Comparison of ENCODE assay signal across 26 mouse cellular contexts in genomic region chr2:145326544-145326943, GRCm38 (mm10).
"Had no signal": no experiment of that assay in that cellular context is flagged by ENCODE, and none has a peak within 500 bp of the region (broad histone marks: within the 10 kb centered on the region; RNA-seq: fewer than 3 reads in every experiment).

No protein-coding gene starts in this region.

- ATAC-seq: inflammation-experienced regulatory T-cells, adult 6 months; intestine, embryonic 15.5 days; intestine, postnatal 0 days had no signal

- H3K27ac ChIP-seq: gastrocnemius, adult 2 months; heart, adult 2 months; heart, embryonic 13.5 days; heart, embryonic 15.5 days; hindbrain, embryonic 10.5 days; hindbrain, embryonic 13.5 days; hindbrain, embryonic 15.5 days; intestine, embryonic 15.5 days; layer of hippocampus, adult 2 months; left cerebral cortex, adult 2 months; limb, embryonic 10.5 days; limb, embryonic 12.5 days; liver, embryonic 13.5 days; liver, embryonic 15.5 days had no signal

- H3K36me3 ChIP-seq: heart, embryonic 13.5 days; heart, embryonic 15.5 days; hindbrain, embryonic 10.5 days; hindbrain, embryonic 13.5 days; hindbrain, embryonic 15.5 days; intestine, embryonic 15.5 days; limb, embryonic 10.5 days; limb, embryonic 12.5 days; liver, embryonic 13.5 days; liver, embryonic 15.5 days had no signal

- H3K4me2 ChIP-seq: heart, embryonic 11.5 days; heart, embryonic 13.5 days; heart, embryonic 15.5 days; hindbrain, embryonic 13.5 days; hindbrain, embryonic 15.5 days; intestine, embryonic 15.5 days; limb, embryonic 12.5 days; liver, embryonic 11.5 days; liver, embryonic 13.5 days; liver, embryonic 15.5 days had no signal

- H3K9ac ChIP-seq: heart, embryonic 13.5 days; heart, embryonic 15.5 days; hindbrain, embryonic 13.5 days; hindbrain, embryonic 15.5 days; intestine, embryonic 15.5 days; limb, embryonic 12.5 days; liver, embryonic 13.5 days; liver, embryonic 15.5 days had no signal

- H3K4me3 ChIP-seq: gastrocnemius, adult 2 months; heart, adult 2 months; heart, embryonic 13.5 days; heart, embryonic 15.5 days; hindbrain, embryonic 10.5 days; hindbrain, embryonic 13.5 days; hindbrain, embryonic 15.5 days; intestine, embryonic 15.5 days; layer of hippocampus, adult 2 months; left cerebral cortex, adult 2 months; limb, embryonic 10.5 days; limb, embryonic 12.5 days; liver, embryonic 13.5 days; liver, embryonic 15.5 days had no signal

- DNase-seq: gastrocnemius, adult 2 months; gastrocnemius, postnatal 10 days; gastrocnemius, postnatal 25 days; heart, adult 2 months; heart, postnatal 14 days; heart, postnatal 4 days; kidney, adult 18-20 months; kidney, adult 9 months; kidney, postnatal 36 days; liver; liver, embryonic 13.5 days had no signal

- H3K27me3 ChIP-seq: heart, embryonic 13.5 days; heart, embryonic 15.5 days; hindbrain, embryonic 13.5 days; hindbrain, embryonic 15.5 days; intestine, embryonic 15.5 days; limb, embryonic 12.5 days; liver, embryonic 13.5 days; liver, embryonic 15.5 days had no signal

- H3K4me1 ChIP-seq: hindbrain, embryonic 10.5 days; hindbrain, embryonic 13.5 days; hindbrain, embryonic 15.5 days; intestine, embryonic 15.5 days; limb, embryonic 10.5 days; limb, embryonic 12.5 days; liver, embryonic 13.5 days; liver, embryonic 15.5 days had no signal

- H3K9me3 ChIP-seq: heart, embryonic 13.5 days; heart, embryonic 15.5 days; hindbrain, embryonic 10.5 days; hindbrain, embryonic 13.5 days; hindbrain, embryonic 15.5 days; intestine, embryonic 15.5 days; limb, embryonic 10.5 days; limb, embryonic 12.5 days; liver, embryonic 13.5 days; liver, embryonic 15.5 days had no signal
